Mouse (Mus musculus): ENCODE measurements around the gene Accs.
A peak's percentile ranks its signal among the peaks of the same experiment; 100 is the strongest.

Gene Accs

DNA sequence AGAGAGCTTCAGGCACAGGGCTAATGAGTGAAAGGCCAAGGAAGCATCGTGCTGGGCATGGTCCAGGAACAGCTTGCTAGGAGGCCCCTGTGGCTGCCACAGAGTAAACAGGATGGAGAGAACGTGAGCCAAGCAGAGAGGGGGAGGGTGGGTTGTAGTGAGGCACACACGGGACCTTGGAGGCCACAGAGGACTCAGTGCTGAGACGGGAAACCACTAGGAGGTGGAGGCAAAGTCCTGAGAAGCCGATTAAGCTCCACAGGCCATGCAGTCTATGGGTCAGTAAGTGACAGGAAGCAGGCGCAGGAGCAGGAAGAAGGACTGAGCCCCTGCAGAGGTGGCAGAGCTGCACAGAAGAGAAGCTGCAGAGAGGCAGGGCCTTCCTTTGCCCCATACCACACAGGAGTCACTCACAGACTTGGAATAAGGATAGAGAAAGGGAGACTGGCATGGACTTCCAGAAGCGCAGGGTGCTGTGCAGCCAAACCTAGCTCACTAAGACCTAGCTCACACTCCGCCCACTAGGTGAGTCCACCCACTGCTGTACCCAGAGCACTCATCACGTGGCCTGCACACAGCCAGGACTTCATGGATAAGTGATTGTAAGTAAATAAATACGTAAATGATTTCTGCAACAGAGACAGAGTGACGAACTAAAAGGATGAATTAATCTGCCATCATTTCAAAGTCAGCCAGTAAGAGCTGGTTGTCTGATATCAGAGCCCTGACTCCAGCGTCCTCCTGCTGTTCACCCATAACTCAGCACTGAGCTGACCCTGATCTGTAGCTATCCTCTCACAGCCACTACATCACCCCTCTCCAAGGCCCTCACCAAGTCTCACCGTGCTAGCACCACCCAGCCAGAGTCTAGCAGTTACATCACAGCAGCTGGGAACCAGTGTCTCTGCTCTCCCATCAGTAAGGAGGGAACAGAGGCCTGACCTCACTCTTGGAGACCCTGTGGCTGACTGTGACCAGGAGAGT, 57.9 kb downstream of the Accs start:
- DNase-seq = no peak

DNA sequence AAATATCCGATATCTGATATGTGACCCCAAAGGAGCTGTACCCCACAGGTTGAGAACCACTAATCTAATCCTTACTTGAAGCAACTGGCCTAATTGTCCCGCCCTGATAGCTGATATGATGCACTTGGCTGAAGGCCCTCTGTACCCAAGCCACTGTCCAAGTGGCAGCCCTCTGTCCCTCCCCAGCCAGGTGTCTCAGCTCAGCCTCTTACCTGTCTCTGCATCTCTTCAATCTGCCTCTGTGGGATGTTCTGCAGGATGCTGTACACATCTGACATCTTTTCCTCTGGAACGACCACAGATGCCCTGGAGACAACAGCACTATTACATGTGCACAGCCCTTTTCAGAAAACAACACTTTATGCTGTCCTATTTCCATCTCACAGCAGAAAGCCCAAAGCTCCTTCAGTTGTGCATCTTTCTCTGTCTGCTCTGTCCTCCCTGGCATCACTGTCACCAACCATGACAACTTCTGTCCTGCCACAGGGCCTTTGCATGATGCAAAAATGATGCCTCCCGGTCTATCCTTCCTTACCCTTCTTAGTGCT, 58.9 kb downstream of the Accs start:
- no peak for DNase-seq

DNA sequence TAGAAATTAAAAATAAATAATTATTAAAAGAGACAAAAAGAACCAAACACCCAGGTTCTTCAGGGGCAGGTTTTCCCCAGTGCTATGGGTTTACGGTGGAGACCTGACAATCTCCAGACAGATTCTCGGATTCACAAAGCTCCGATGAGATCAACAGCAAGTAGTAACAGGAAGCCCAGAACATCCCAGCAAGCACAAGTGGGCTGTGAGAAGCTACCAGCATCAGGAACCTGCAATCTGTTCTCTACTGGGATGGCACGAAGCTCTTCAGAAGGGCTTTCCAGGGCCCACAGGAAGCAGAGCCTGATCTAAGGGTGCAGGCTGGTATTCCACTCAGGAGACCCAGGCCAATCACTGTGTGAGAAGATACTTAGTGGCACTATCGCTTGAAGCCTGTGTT, 61.2 kb downstream of the Accs start:
- no peak for DNase-seq

DNA sequence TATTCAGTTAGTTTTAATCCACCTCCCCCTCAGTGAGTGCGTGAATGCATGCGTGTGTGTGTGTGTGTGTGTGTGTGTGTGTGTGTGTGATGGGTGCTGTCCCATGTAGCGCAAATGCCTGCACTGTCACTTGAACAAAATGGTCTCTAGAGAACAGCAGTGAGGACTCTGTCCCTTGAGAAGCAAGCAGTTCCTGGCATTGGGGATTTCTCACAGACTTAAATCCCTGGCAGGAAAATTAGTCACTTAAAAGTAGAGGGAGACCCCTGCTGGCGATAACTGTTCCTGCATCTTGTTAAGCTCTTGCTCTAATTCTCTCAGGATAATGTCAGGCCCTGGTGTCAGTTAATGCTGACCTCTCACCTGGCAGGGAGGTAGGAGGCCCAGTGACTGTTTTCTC, 63.6 kb downstream of the Accs start:
- peak; percentile 51 to 61 for DNase-seq

DNA sequence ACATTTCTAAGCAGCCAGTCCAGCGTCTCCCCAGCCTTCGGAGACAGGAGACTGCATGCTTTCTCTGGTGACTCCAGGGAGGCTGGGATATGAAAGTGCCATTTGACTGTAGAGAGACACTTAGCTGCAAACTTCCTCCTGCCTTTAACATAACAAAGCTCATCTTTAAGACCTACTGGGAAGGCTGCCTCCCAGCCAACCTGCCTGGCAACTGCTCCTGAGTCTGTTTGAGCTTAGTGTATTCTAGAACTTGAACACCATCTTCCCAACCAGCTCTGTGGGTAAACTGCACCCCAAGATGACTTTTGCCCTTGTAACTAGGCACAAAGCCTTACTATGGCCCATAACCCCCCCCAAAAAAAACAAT, 64.3 kb downstream of the Accs start:
- DNase-seq = no peak

DNA sequence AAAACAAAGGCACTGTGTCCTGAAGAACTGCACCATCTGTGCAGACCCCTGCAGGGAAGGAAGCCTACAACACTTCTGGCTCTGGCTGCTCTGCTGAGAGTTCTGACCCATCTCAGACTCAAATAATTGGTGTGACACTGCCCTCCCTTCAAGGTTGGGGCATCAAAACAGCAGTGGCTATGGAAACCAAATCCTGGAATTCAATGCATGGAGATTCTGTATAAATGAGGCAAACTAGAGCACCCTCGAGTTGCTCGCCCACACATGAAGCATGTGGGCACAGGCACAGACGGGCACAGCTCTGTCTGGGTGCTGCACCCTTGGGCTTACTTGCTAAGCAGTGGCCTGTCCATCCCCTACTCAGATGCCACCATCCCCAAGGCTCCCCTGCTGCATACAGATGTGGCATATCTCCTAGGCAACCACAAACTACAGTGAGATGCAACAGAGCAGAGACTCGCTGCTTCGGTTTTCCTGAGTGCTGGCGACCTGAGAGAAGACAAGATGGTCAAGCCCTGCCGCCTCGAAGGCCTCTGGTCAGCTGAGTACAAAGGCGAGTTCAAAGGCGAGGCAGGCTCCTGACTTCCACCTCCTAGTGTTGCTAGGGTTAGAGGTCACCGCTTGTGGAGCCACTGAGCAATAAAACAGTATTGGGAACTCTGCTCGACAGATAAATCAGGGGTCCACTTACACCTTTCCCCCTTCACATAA, 64.9 kb downstream of the Accs start:
- DNase-seq = no peak

DNA sequence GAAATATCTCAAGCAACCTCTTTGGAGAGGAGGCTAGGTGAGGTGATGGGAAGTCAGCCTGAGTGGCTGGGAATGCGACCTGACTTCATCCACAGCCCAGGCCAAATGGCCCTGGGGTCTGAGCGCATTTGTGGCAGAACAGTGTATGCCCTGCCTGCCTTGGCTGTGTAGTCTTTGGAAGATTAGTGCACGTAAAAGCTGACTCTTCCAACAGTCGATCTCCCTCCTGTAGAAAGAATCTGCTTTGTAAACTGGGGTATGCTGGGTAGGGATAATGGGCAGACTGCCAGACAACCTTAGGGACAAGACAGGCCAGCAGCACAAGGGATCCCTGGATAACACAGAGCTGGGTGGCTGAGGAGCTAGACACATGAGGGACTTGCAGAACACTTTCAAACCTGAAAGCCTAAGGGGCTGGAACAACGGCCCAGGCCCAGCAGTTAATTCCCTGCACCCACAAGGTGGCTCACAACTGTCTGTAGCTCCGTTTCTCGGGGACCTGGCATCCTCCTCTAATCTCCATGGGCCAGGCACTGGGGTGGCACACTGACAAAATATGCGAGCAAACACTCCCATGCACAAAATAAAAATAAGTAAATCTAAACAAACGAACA, 65.7 kb downstream of the Accs start:
- DNase-seq = no peak
